ENCODE assay signal across 12 mouse cellular contexts in genomic region chr12:80549646-80550045, GRCm38 (mm10). TPM values are rescaled to one million over a fixed set of nuclear protein-coding genes. Genes with fewer than 3 reads are reported as not detected.
DNase-seq lines count a peak whose midpoint lies in the region; ATAC-seq lines count a peak whose summit lies in the region.
"Had no signal": no experiment of that assay in that cellular context is flagged by ENCODE, and none has a peak within 500 bp of the region (broad histone marks: within the 10 kb centered on the region; RNA-seq: fewer than 3 reads in every experiment).

No protein-coding gene starts in this region.

- peak; percentile 25 to 34 for DNase-seq in cerebellum, postnatal 36 days
- DNase-seq in cerebellum, adult 9-10 months, result no peak
- peak; percentile 55 for DNase-seq in midbrain, embryonic 14.5 days
- DNase-seq in heart, postnatal 10 days, result peak; percentile 76 to 80
- no peak for DNase-seq in MN1 (ENCODE audit: low spot score)
- DNase-seq: embryo, embryonic 11 days; kidney, adult 2 months had no signal

- no peak overlapping the region for H3K4me2 ChIP-seq in midbrain, embryonic 14.5 days (ENCODE audit: low read length)
- H3K4me2 ChIP-seq in midbrain, embryonic 13.5 days (replicated peaks), result no peak overlapping the region
- no peak overlapping the region for H3K4me2 ChIP-seq in neural tube, embryonic 15.5 days
- H3K4me2 ChIP-seq: limb, embryonic 12.5 days; stomach, embryonic 15.5 days had no signal

- 55% methylated on average over 11 of the region's 11 CpGs for WGBS in midbrain, embryonic 14.5 days
- 65% methylated on average over 11 of the region's 11 CpGs for WGBS in midbrain, embryonic 13.5 days
- 55% methylated on average over 11 of the region's 11 CpGs for WGBS in neural tube, embryonic 15.5 days

- intact Hi-C loops in heart, postnatal 10 days (cut with DNase I), result no loop called here

- H3K4me1 ChIP-seq in midbrain, embryonic 14.5 days (ENCODE audit: control insufficient read depth, insufficient read depth, low read length), result peaks cover 15% of the 10 kb centered on the region
- H3K4me1 ChIP-seq in midbrain, embryonic 13.5 days (replicated peaks), result peaks cover 24% of the 10 kb centered on the region
- peaks cover 28% of the 10 kb centered on the region for H3K4me1 ChIP-seq in neural tube, embryonic 15.5 days
- H3K4me1 ChIP-seq: stomach, embryonic 15.5 days had no signal

- no peak for ATAC-seq in midbrain, embryonic 14.5 days (ENCODE audit: low FRiP score, low TSS enrichment)
- ATAC-seq in midbrain, embryonic 13.5 days, result no peak
- peak; percentile 18; the same call in 1 of the 2 replicates for ATAC-seq in neural tube, embryonic 15.5 days (ENCODE audit: low FRiP score)
- no peak for ATAC-seq in megakaryocyte-erythroid progenitor cell, adult 5-6 weeks (replicated peaks; ENCODE audit: low FRiP score, low TSS enrichment, poor library complexity, severe bottlenecking)

- no peak overlapping the region for H3K27ac ChIP-seq in midbrain, embryonic 14.5 days (replicated peaks; ENCODE audit: low read depth, low read length)
- H3K27ac ChIP-seq in midbrain, embryonic 13.5 days, result no peak overlapping the region
- no peak overlapping the region for H3K27ac ChIP-seq in neural tube, embryonic 15.5 days (replicated peaks)
- H3K27ac ChIP-seq: limb, embryonic 12.5 days; stomach, embryonic 15.5 days had no signal

- H3K36me3 ChIP-seq in midbrain, embryonic 14.5 days (ENCODE audit: control insufficient read depth, insufficient read depth, low read length), result no peaks in the 10 kb centered on the region
- no peaks in the 10 kb centered on the region for H3K36me3 ChIP-seq in midbrain, embryonic 13.5 days
- no peaks in the 10 kb centered on the region for H3K36me3 ChIP-seq in neural tube, embryonic 15.5 days
- H3K36me3 ChIP-seq: limb, embryonic 12.5 days; stomach, embryonic 15.5 days had no signal

- H3K9ac ChIP-seq in midbrain, embryonic 14.5 days (replicated peaks; ENCODE audit: low read length), result no peak overlapping the region
- no peak overlapping the region for H3K9ac ChIP-seq in midbrain, embryonic 13.5 days (replicated peaks)
- no peak overlapping the region for H3K9ac ChIP-seq in neural tube, embryonic 15.5 days (replicated peaks)
- H3K9ac ChIP-seq: limb, embryonic 12.5 days; stomach, embryonic 15.5 days had no signal

- no peaks in the 10 kb centered on the region for H3K9me3 ChIP-seq in midbrain, embryonic 14.5 days (ENCODE audit: control insufficient read depth, low read length)
- no peaks in the 10 kb centered on the region for H3K9me3 ChIP-seq in midbrain, embryonic 13.5 days
- no peaks in the 10 kb centered on the region for H3K9me3 ChIP-seq in neural tube, embryonic 15.5 days (replicated peaks)
- H3K9me3 ChIP-seq: limb, embryonic 12.5 days; stomach, embryonic 15.5 days had no signal

- H3K4me3 ChIP-seq in midbrain, embryonic 14.5 days (replicated peaks; ENCODE audit: low read depth, low read length), result no peak overlapping the region
- no peak overlapping the region for H3K4me3 ChIP-seq in midbrain, embryonic 13.5 days (replicated peaks)
- H3K4me3 ChIP-seq in neural tube, embryonic 15.5 days (replicated peaks), result no peak overlapping the region
- H3K4me3 ChIP-seq: limb, embryonic 12.5 days; stomach, embryonic 15.5 days had no signal

- H3K27me3 ChIP-seq in midbrain, embryonic 14.5 days (ENCODE audit: control insufficient read depth, insufficient read depth, low read length), result no peaks in the 10 kb centered on the region
- no peaks in the 10 kb centered on the region for H3K27me3 ChIP-seq in midbrain, embryonic 13.5 days
- no peaks in the 10 kb centered on the region for H3K27me3 ChIP-seq in neural tube, embryonic 15.5 days (replicated peaks)
- H3K27me3 ChIP-seq: limb, embryonic 12.5 days; stomach, embryonic 15.5 days had no signal

RNA-seq across cellular contexts. Expression of gene Galnt16, which starts 31.6 kb away (rescaled TPM):
- 21.7 and 30.4 TPM in 2 replicates for polyA plus RNA-seq in midbrain, embryonic 14.5 days (2014; fragmentation: Nextera tagmentation; extraction: Ambion mirVana)
- 32.1 and 34.7 TPM in 2 replicates for polyA plus RNA-seq in midbrain, embryonic 13.5 days (2015; fragmentation: Nextera tagmentation; extraction: Ambion mirVana)
- 10 to 100 TPM; 13.4 to 16.0 TPM for total RNA-seq in heart, postnatal 10 days (2021)
- polyA plus RNA-seq in neural tube, embryonic 15.5 days (2015; fragmentation: Nextera tagmentation; extraction: Ambion mirVana), result 32.9 and 35.0 TPM in 2 replicates
- total RNA-seq in megakaryocyte-erythroid progenitor cell, adult 5-6 weeks (2014; fragmentation: Nextera tagmentation), result not detected in 2 replicates
- not detected in 2 replicates for total RNA-seq in megakaryocyte-erythroid progenitor cell, adult 5-6 weeks (2017)

Comparison
In these comparisons a context has a peak if more than half of its experiments do, and no peak if none do; other contexts are left out.
1. DNase-seq: peak in cerebellum, postnatal 36 days (2 of 2), midbrain, embryonic 14.5 days (single experiment) and heart, postnatal 10 days (2 of 2); none in cerebellum, adult 9-10 months (single experiment) and MN1 (single experiment).